Mouse (Mus musculus) spleen, postnatal 14 days (tissue): ENCODE measurements around the gene Kctd13.

Experiments used
- DNase-seq, 2 experiments: peaks; one replicate each; pipeline ENCODE4 v3.0.0; 2021 to 2022; ENCODE audit warnings: low spot score in 2 of 2

Kctd13 gene

DNA sequence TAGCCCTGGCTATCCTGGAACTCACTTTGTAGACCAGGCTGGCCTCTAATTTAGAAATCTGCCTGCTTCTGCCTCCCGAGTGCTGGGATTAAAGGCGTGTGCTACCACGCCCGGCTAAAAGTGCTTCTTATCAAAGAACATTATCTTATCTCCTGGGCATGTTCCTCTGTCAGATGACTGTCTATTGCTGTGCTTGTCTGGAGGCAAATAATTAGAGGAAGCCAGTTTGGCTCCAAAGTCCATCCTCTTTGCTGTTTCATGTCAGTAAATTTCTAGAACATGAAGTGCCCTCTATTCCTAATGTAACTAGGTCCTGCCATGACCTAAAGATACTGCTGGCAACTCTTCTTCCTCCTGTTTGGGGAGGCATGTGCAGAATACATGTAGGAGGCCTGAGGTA is 53.4 kb downstream of the Kctd13 start:
- no peak for DNase-seq

GRCm38 (mm10) chr7:126983113-126983512 is 54.4 kb downstream of the Kctd13 start:
- DNase-seq: no peak

GRCm38 (mm10) chr7:126984667-126985444 is 56.2 kb downstream of the Kctd13 start:
- DNase-seq: no peak

- peak in 1 of 2 experiments; percentile 15 for DNase-seq
Measured at GRCm38 (mm10) chr7:126986319-126986718, 57.6 kb downstream of the Kctd13 start.

GRCm38 (mm10) chr7:126988816-126989215 is 60.1 kb downstream of the Kctd13 start:
- no peak for DNase-seq
